Mouse (Mus musculus) midbrain, postnatal 0 days (tissue): ENCODE data around the gene Lrrc61. TPM values are rescaled to one million over a fixed set of nuclear protein-coding genes. Genes with fewer than 3 reads are reported as not detected.

Source experiments
- ATAC-seq: fragments of 200-750 bp; cut with Nextera tagmentation; 2 replicates; pipeline ENCODE4 v1.8.0; 2017; ENCODE audit warnings: moderate number of reproducible peaks, mild to moderate bottlenecking, moderate TSS enrichment, moderate library complexity; ENCODE audit not compliant: low FRiP score
- DNase-seq: peaks from one replicate; pipeline ENCODE4 v3.0.0-alpha.2; 2015; ENCODE audit warnings: low spot score
- H3K27ac ChIP-seq: fragments of 300-500 bp; sonication (generic); 2 replicates; pipeline ENCODE4 v1.5.1; 2014; ENCODE audit warnings: low read depth, mild to moderate bottlenecking, low read length, mixed read lengths
- H3K27me3 ChIP-seq: fragments of 300-500 bp; sonication (generic); 2 replicates; pipeline ENCODE4 v1.6.1; 2014; ENCODE audit warnings: low read length, control low read depth, mixed read lengths; ENCODE audit not compliant: insufficient read depth
- H3K36me3 ChIP-seq: fragments of 300-500 bp; sonication (generic); 2 replicates; pipeline ENCODE4 v1.6.1; 2014; ENCODE audit warnings: low read length, control low read depth, mixed read lengths; ENCODE audit not compliant: insufficient read depth
- H3K4me1 ChIP-seq: fragments of 300-500 bp; sonication (generic); 2 replicates; pipeline ENCODE4 v1.6.1; 2014; ENCODE audit warnings: mild to moderate bottlenecking, control low read depth, antibody characterized with exemption, low read length, mixed read lengths; ENCODE audit not compliant: insufficient read depth
- H3K4me2 ChIP-seq: fragments of 300-500 bp; sonication (generic); 2 replicates; pipeline ENCODE4 v1.6.1; 2014; ENCODE audit warnings: low read depth, mild to moderate bottlenecking, low read length, mixed read lengths; ENCODE audit not compliant: poor library complexity, severe bottlenecking
- H3K4me3 ChIP-seq: fragments of 300-500 bp; sonication (generic); 2 replicates; pipeline ENCODE4 v1.5.1; 2014; ENCODE audit warnings: low read depth, mild to moderate bottlenecking, low read length, moderate library complexity
- H3K9ac ChIP-seq: fragments of 300-500 bp; sonication (generic); replicated peaks from 2 replicates; pipeline ENCODE4 v1.6.1; 2014; ENCODE audit warnings: mild to moderate bottlenecking, low read length, moderate library complexity, mixed read lengths; ENCODE audit not compliant: poor library complexity, severe bottlenecking
- H3K9me3 ChIP-seq: fragments of 300-500 bp; sonication (generic); 2 replicates; pipeline ENCODE4 v1.6.1; 2016; ENCODE audit warnings: low read length, control low read depth
- CTCF ChIP-seq: IDR thresholded peaks from 2 replicates; pipeline ENCODE4 v1.5.1; 2016; ENCODE audit warnings: antibody characterized with exemption, mild to moderate bottlenecking
- WGBS: fragments of 180-500 bp; shearing (Covaris S2); extraction: QIAGEN DNeasy Blood & Tissue Kit; methylation state at CpG from one replicate; pipeline ENCODE4 v1.1.7; 2014; 5-methylcytosine and 5-hydroxymethylcytosine counted together
- polyA plus RNA-seq: library from polyadenylated mRNA; unstranded; fragments of >200 nt; fragmentation: Nextera tagmentation; extraction: Ambion mirVana; gene quantifications from 2 replicates; pipeline ENCODE4 v1.2.1, GENCODE M21; 2015
- total RNA-seq: library from RNA; depleted of rRNA; stranded (reverse); fragments of >200 nt; gene quantifications from 2 replicates; pipeline ENCODE4 v1.2.3, GENCODE M21; 2014

The Lrrc61 gene
- total and polyA plus RNA-seq, 2 experiments from 2014 or later: 23.3 to 82.4 TPM

DNA sequence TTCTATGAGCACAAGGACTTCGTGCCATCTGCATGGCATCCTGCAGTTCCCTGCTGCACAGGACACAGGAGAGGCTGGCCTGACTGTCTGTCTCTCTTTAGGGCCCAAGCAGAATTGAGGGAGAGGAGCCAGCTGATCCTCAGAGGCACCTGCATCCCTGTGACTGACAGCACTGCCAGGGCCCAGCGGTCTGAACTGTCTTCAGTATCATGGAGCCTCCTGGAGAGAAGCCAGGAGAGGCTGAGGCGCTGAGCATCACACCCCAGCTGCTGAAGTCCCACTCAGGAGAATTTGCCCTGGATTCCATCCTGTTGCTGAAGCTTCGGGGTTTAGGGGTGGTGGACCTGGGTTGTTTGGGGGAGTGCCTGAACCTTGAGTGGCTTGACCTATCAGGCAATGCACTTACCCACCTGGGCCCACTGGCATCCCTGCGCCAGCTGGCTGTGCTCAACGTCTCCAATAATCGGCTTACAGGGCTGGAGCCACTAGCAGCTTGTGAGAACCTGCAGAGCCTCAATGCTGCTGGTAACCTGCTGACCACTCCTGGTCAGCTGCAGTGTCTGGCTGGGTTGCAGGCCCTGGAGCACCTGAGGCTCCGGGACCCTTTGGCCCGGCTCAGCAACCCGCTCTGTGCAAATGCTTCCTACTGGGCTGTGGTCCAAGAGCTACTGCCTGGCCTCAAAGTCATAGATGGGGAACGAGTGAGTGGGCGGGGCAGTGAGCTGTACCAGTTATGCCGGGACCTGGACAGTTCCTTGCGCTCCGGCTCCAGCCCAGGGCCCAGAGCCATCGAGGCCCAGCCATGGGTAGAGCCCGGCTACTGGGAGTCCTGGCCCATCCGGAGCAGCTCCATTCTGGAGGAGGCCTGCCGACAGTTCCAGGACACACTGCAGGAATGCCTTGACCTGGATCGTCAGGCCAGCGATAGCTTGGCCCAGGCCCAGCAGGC lies 13.7 kb downstream of the Lrrc61 start:
- Histone ChIP-seq H3K9ac (no peak overlapping the region), H3K4me3 (no peak overlapping the region), H3K27ac (no peak overlapping the region), H3K27me3 (no peaks in the 10 kb centered on the region), H3K36me3 (peaks cover 20% of the 10 kb centered on the region), H3K4me2 (no peak overlapping the region), H3K4me1 (no peaks in the 10 kb centered on the region), H3K9me3 (no peaks in the 10 kb centered on the region)
- WGBS: 78% methylated on average over 21 of the region's 21 CpGs
- TF ChIP-seq CTCF: no peak
- peak; percentile 50 for DNase-seq
- ATAC-seq: no peak

DNA sequence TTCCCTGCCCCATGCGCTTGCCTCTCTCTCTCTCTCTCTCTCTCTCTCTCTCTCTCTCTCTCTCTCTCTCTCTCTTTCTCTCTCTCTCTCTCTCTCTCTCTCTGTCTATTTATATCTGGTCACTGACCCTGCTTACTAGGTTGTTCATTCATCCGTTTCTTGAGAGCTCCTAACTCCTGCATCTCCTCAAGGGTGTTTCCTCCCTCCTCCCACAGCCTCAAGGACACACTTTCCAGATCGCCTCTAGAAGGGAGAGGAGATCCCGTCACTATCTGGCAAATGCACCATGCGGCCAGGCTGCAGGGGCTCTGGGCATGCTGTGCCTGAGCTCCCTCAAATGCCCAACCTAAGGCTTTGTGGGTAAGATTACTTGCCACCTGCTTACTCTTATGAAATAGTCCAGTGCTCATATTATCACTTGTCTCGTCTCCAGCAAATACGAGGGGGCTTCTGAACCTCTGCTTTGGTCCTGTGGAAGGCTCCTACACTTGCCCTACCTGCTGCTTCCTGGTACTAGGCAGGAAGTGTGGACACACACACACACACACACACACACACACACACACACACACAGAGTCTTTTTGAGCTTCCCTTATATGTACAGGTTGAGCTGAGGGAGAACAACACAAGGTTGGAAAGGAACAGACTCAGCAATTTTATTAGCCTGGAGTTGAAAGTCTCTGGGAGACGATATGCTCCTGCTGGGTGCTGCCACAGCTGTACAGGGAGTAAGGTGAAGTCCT lies 14.6 kb downstream of the Lrrc61 start:
- H3K4me2 ChIP-seq: no peak overlapping the region
- 82% methylated on average over 8 of the region's 8 CpGs for WGBS

DNA sequence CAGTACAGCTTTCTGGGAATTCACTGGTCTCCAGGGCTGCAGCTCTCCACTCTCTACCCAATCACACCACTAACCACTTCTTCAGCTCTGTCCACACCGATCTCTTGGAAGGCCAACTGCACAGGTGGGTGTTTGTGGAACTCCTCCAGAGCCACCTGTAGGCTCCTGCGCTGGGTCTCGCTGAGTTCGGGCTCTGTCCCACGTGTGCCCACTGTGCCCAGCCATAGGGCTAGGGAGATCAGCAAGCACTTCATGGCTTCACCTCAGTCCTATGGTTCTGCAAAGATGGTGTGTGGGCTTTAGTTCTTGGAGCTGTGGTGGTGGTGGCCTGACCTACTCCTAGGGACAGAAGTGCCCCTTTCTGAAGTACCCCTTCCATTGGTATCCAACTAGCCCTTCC lies 17.4 kb downstream of the Lrrc61 start:
- DNase-seq (no peak), ATAC-seq (no peak)
- Histone ChIP-seq H3K9ac (no peak overlapping the region), H3K36me3 (peaks cover 7% of the 10 kb centered on the region), H3K27ac (no peak overlapping the region), H3K4me3 (no peak overlapping the region), H3K4me2 (no peak overlapping the region), H3K27me3 (no peaks in the 10 kb centered on the region), H3K9me3 (no peaks in the 10 kb centered on the region), H3K4me1 (no peaks in the 10 kb centered on the region)
- TF ChIP-seq CTCF: no peak
- WGBS: 94% methylated on average over 5 of the region's 5 CpGs

More for the DNA sequence above, 14.6 kb downstream of the Lrrc61 start:
- Histone ChIP-seq H3K4me1 (no peaks in the 10 kb centered on the region), H3K9me3 (no peaks in the 10 kb centered on the region), H3K27me3 (no peaks in the 10 kb centered on the region), H3K4me3 (no peak overlapping the region), H3K9ac (no peak overlapping the region), H3K36me3 (peaks cover 20% of the 10 kb centered on the region), H3K27ac (no peak overlapping the region)
- ATAC-seq (no peak), DNase-seq (no peak)
- no peak for TF ChIP-seq CTCF

DNA sequence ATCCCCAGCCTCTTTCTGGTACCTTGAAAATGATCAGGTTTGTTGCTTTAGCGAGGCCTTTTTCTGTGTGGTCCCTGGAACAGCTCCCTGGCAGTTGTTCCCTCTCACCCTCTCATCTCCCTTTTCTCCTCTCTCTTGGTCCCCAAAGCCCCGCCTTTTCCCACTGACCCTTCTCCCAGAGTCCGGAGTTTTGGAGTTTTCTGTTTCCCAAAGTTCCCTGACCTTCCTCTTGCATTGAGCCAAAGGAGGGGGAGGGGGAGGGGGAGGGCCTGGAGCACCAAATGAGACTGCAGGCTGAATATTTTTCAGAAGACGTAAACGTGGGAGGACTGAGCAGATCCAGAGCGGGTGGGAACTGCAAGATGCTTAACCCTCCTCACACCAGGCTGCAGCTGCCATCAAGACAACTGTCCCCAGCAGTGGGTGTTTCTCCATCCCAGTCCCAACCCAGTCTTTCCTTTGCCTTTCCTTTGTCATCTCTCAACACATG lies 18.0 kb downstream of the Lrrc61 start, which contains the start of gene Rarres2:
Gene Rarres2 (minus strand): TSS at position 218 of the 490 bp plus-strand sequence.
- WGBS: 41% methylated on average over 6 of the region's 6 CpGs

DNA sequence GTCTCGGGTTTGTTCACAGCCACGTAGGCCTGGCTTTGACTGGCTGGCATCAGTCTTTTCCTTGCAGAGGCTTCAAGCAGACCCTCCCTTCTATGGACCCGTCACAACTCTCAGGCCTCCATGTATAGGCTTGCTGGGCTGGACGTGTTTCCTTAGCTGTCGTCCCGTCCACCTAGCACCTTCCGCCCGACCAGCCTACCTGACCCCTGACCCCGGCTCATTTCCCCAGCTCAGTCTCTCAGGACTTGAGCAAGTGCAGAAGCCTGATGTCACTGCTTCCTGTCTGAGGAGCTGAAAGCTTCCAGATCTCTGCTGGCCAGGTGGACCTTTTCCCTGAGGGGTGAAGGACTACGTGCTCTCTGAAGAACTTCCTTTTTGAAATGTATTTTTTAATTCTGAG lies 18.7 kb downstream of the Lrrc61 start:
- H3K27me3 ChIP-seq: no peaks in the 10 kb centered on the region
- H3K9ac ChIP-seq: no peak overlapping the region
- DNase-seq: no peak
- no peak overlapping the region for H3K27ac ChIP-seq
- no peak for TF ChIP-seq CTCF
- H3K4me2 ChIP-seq: no peak overlapping the region
- no peak for ATAC-seq
- no peak overlapping the region for H3K4me3 ChIP-seq
- peaks cover 5% of the 10 kb centered on the region for H3K36me3 ChIP-seq
- H3K9me3 ChIP-seq: no peaks in the 10 kb centered on the region
- no peaks in the 10 kb centered on the region for H3K4me1 ChIP-seq
- 72% methylated on average over 10 of the region's 10 CpGs for WGBS

More for the DNA sequence above, 18.0 kb downstream of the Lrrc61 start, which contains the start of gene Rarres2:
- no peak for ATAC-seq
- Histone ChIP-seq H3K9ac (no peak within 1 kb of the TSS), H3K4me2 (no peak within 1 kb of the TSS), H3K4me1 (no peaks in the 10 kb centered on the region), H3K27me3 (no peaks in the 10 kb centered on the region), H3K4me3 (no peak within 1 kb of the TSS), H3K27ac (no peak within 1 kb of the TSS), H3K36me3 (peaks cover 7% of the 10 kb centered on the region), H3K9me3 (no peaks in the 10 kb centered on the region)
- TF ChIP-seq CTCF: no peak
- no peak for DNase-seq
